Mouse (Mus musculus): ENCODE measurements around the gene Ece1.

DNA sequence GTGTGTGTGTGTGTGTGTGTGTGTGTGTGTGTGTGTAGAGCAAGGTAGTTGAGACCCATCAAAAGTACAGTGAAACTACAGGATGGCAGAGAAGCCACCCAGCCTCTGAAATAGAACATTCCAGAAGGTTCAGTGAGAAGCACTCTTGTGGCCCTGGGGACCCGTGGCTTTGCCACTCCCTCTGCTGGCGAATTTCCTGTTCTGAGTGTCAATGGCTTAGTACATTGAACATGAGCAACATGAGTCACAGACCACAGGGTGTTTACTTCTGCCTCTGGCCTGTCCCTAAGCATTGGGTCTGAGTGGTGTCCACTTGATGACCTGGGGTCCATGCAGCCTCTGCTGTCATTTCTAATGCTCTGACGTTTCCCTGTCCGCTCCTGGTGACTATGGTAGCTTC is 28.6 kb downstream of the Ece1 start:
- TF ChIP-seq MAFK (IDR thresholded peaks at IDR 0.05; ENCODE audit: insufficient read depth, low read depth, low read length) (no peak), ZC3H11A (IDR thresholded peaks at IDR 0.05; ENCODE audit: borderline replicate concordance, low read depth, low read length) (no peak), HCFC1 (IDR thresholded peaks at IDR 0.05; ENCODE audit: borderline replicate concordance, insufficient read depth, low read length) (no peak)
